Mouse (Mus musculus) liver, embryonic 13.5 days (tissue): ENCODE results near the gene Myadm. TPM values are rescaled to one million over a fixed set of nuclear protein-coding genes. Genes with fewer than 3 reads are reported as not detected.
A peak's percentile ranks its signal among the peaks of the same experiment; 100 is the strongest.

Experiments
- ATAC-seq: fragments of 200-750 bp; cut with Nextera tagmentation; 2 replicates; pipeline ENCODE4 v1.8.0; 2017; ENCODE audit warnings: low read depth, mild to moderate bottlenecking, moderate number of reproducible peaks, moderate library complexity
- DNase-seq: peaks from one replicate; pipeline ENCODE4 v3.0.0; 2022
- H3K27ac ChIP-seq: fragments of 300-500 bp; sonication (generic); 2 replicates; pipeline ENCODE4 v1.5.1; 2015; ENCODE audit warnings: moderate library complexity, mild to moderate bottlenecking, inconsistent platforms
- H3K27me3 ChIP-seq: fragments of 300-500 bp; sonication (generic); 2 replicates; pipeline ENCODE4 v1.6.1; 2015; ENCODE audit warnings: mild to moderate bottlenecking, inconsistent platforms
- H3K36me3 ChIP-seq: fragments of 300-500 bp; sonication (generic); 2 replicates; pipeline ENCODE4 v1.6.1; 2015; ENCODE audit warnings: mild to moderate bottlenecking, inconsistent platforms
- H3K4me1 ChIP-seq: fragments of 300-500 bp; sonication (generic); replicated peaks from 2 replicates; pipeline ENCODE4 v1.6.1; 2015; ENCODE audit warnings: inconsistent platforms
- H3K4me2 ChIP-seq: fragments of 300-500 bp; sonication (generic); 2 replicates; pipeline ENCODE4 v1.6.1; 2015; ENCODE audit warnings: inconsistent platforms, mild to moderate bottlenecking, moderate library complexity
- H3K4me3 ChIP-seq: fragments of 300-500 bp; sonication (generic); replicated peaks from 2 replicates; pipeline ENCODE4 v1.5.1; 2015; ENCODE audit warnings: mild to moderate bottlenecking, inconsistent platforms
- H3K9ac ChIP-seq: fragments of 300-500 bp; sonication (generic); 2 replicates; pipeline ENCODE4 v1.6.1; 2015; ENCODE audit warnings: mild to moderate bottlenecking, inconsistent platforms
- H3K9me3 ChIP-seq: fragments of 300-500 bp; sonication (generic); replicated peaks from 2 replicates; pipeline ENCODE4 v1.6.1; 2016; ENCODE audit warnings: inconsistent platforms
- WGBS: fragments of 180-500 bp; shearing (Covaris S2); methylation state at CpG from one replicate; pipeline ENCODE4 v1.1.7; 2015; ENCODE audit not compliant: insufficient replicate concordance; 5-methylcytosine and 5-hydroxymethylcytosine counted together
- polyA plus RNA-seq: library from polyadenylated mRNA; unstranded; fragments of >200 nt; fragmentation: Nextera tagmentation; extraction: Ambion mirVana; gene quantifications from 2 replicates; pipeline ENCODE4 v1.2.1, GENCODE M21; 2015

Gene Myadm
- polyA plus RNA-seq, 1 experiment from 2014 or later, result 13.5 TPM

DNA sequence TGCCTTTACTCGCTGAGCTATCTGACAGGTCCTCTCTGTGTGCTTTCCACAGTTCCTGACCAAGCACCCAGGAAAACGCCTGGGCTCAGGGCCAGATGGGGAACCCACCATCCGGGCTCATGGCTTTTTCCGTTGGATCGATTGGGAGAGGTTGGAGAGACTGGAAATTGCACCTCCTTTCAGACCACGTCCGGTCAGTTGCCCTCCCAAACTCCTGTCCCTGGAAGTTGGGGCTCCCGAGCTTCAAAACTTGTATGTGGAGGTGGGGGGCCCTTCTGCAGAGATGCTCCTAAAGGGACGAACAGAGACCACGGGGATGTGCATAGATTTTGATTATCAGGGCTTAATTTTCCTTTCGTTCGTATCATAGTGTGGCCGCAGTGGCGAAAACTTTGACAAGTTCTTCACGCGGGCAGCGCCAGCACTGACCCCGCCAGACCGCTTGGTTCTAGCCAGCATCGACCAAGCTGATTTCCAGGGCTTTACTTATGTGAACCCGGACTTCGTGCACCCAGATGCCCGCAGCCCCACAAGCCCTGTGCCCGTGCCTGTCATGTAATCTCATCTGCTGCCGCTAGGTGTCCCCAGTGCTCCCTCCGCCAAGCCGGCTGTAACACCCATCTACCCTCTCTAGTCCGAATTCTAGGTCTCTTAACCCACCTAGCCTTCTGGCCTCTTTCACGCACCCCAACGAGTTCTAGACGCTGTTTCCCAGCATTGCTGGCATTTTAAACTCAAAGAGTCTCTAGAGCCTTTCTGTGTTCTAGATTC lies 41.1 kb downstream of the Myadm start:
- Histone ChIP-seq H3K27me3 (peaks cover 47% of the 10 kb centered on the region), H3K4me1 (no peaks in the 10 kb centered on the region), H3K27ac (no peak overlapping the region), H3K36me3 (no peaks in the 10 kb centered on the region), H3K4me3 (no peak overlapping the region), H3K9me3 (no peaks in the 10 kb centered on the region), H3K4me2 (no peak overlapping the region), H3K9ac (no peak overlapping the region)
- peak; percentile 10 for DNase-seq
- ATAC-seq, result no peak
- 14% methylated on average over 31 of the region's 31 CpGs for WGBS

- H3K4me1 ChIP-seq, result no peaks in the 10 kb centered on the region
- DNase-seq (no peak), ATAC-seq (no peak)
- peaks cover 52% of the 10 kb centered on the region for H3K27me3 ChIP-seq
- H3K9me3 ChIP-seq, result no peaks in the 10 kb centered on the region
- H3K4me3 ChIP-seq, result no peak overlapping the region
- no peak overlapping the region for H3K4me2 ChIP-seq
- 43% methylated on average over 6 of the region's 6 CpGs for WGBS
- H3K9ac ChIP-seq, result no peak overlapping the region
- H3K36me3 ChIP-seq, result no peaks in the 10 kb centered on the region
- H3K27ac ChIP-seq, result no peak overlapping the region
Measured at GRCm38 (mm10) chr7:3331171-3331570, 42.3 kb downstream of the Myadm start.

GRCm38 (mm10) chr7:3331581-3332223 lies 42.8 kb downstream of the Myadm start:
- no peaks in the 10 kb centered on the region for H3K4me1 ChIP-seq
- H3K36me3 ChIP-seq, result no peaks in the 10 kb centered on the region
- no peak for DNase-seq
- peaks cover 54% of the 10 kb centered on the region for H3K27me3 ChIP-seq
- peak; percentile 31; the same call in 1 of the 2 replicates for ATAC-seq
- H3K4me3 ChIP-seq, result 0 out of 2 replicates have a peak overlapping the region, but pooled peaks have one; percentile 6
- WGBS, result 1% methylated on average over 26 of the region's 27 CpGs
- H3K4me2 ChIP-seq, result peak overlapping the region; percentile 41
- H3K27ac ChIP-seq, result no peak overlapping the region
- H3K9ac ChIP-seq, result no peak overlapping the region
- H3K9me3 ChIP-seq, result no peaks in the 10 kb centered on the region

DNA sequence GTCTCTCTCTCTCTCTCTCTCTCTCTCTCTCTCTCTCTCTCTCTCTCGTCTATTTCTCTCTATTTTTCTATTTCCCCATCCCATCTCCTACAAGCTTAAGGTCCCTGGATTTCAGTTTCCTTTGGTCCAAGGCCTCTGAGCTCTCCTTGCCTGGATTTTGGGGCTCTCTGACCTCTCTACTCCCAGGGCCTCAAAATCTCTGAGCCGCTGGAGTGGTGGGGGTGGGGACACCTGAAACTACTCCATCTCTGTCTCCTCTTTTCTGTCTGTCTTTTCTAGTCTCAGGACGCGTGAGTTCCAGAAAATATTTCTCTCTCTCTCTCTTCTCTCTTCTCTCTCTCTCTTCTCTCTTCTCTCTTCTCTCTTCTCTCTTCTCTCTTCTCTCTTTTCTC lies 43.3 kb downstream of the Myadm start:
- H3K4me3 ChIP-seq, result 0 out of 2 replicates have a peak overlapping the region, but pooled peaks have one; percentile 6
- H3K27me3 ChIP-seq, result peaks cover 54% of the 10 kb centered on the region
- ATAC-seq (no peak), DNase-seq (no peak)
- no peak overlapping the region for H3K9ac ChIP-seq
- WGBS, result 0% methylated on average over 4 of the region's 4 CpGs
- no peaks in the 10 kb centered on the region for H3K36me3 ChIP-seq
- no peaks in the 10 kb centered on the region for H3K4me1 ChIP-seq
- no peak overlapping the region for H3K27ac ChIP-seq
- no peaks in the 10 kb centered on the region for H3K9me3 ChIP-seq
- H3K4me2 ChIP-seq, result peak overlapping the region; percentile 41

- no peak for DNase-seq
- H3K27ac ChIP-seq, result no peak within 1 kb of the TSS
- H3K4me3 ChIP-seq, result peak within 1 kb of the TSS; percentile 19; the same call in 1 of the 2 replicates
- H3K9me3 ChIP-seq, result no peaks in the 10 kb centered on the region
- H3K9ac ChIP-seq, result no peak within 1 kb of the TSS
- 3% methylated on average over 65 of the region's 65 CpGs for WGBS
- H3K27me3 ChIP-seq, result peaks cover 54% of the 10 kb centered on the region
- no peak for ATAC-seq
- no peaks in the 10 kb centered on the region for H3K36me3 ChIP-seq
- no peaks in the 10 kb centered on the region for H3K4me1 ChIP-seq
- peak within 1 kb of the TSS; percentile 41 for H3K4me2 ChIP-seq
Measured at GRCm38 (mm10) chr7:3332619-3333521, 44.0 kb downstream of the Myadm start, which contains the start of gene Cacng7. Gene Cacng7, plus strand, starts transcription at chr7:3332955.

- Histone ChIP-seq H3K4me2 (no peak overlapping the region), H3K9ac (no peak overlapping the region), H3K4me1 (no peaks in the 10 kb centered on the region), H3K27ac (no peak overlapping the region), H3K36me3 (no peaks in the 10 kb centered on the region), H3K27me3 (peaks cover 54% of the 10 kb centered on the region), H3K4me3 (no peak overlapping the region), H3K9me3 (no peaks in the 10 kb centered on the region)
- ATAC-seq (no peak), DNase-seq (no peak)
- 11% methylated on average over 5 of the region's 5 CpGs for WGBS
Measured at GRCm38 (mm10) chr7:3333542-3333941, 44.7 kb downstream of the Myadm start.

GRCm38 (mm10) chr7:3336412-3336811 lies 47.5 kb downstream of the Myadm start:
- Histone ChIP-seq H3K9me3 (no peaks in the 10 kb centered on the region), H3K27me3 (peaks cover 40% of the 10 kb centered on the region), H3K4me1 (no peaks in the 10 kb centered on the region), H3K9ac (no peak overlapping the region), H3K4me2 (no peak overlapping the region), H3K36me3 (no peaks in the 10 kb centered on the region), H3K27ac (no peak overlapping the region), H3K4me3 (no peak overlapping the region)
- ATAC-seq, result no peak
- 46% methylated on average over 16 of the region's 17 CpGs for WGBS
- DNase-seq, result no peak

GRCm38 (mm10) chr7:3338286-3338935 lies 49.5 kb downstream of the Myadm start:
- Histone ChIP-seq H3K4me2 (no peak overlapping the region), H3K27me3 (peaks cover 20% of the 10 kb centered on the region), H3K9ac (no peak overlapping the region), H3K27ac (no peak overlapping the region), H3K9me3 (no peaks in the 10 kb centered on the region), H3K36me3 (no peaks in the 10 kb centered on the region), H3K4me1 (no peaks in the 10 kb centered on the region), H3K4me3 (no peak overlapping the region)
- 44% methylated on average over 11 of the region's 11 CpGs for WGBS
- ATAC-seq, result no peak
- DNase-seq, result no peak

DNA sequence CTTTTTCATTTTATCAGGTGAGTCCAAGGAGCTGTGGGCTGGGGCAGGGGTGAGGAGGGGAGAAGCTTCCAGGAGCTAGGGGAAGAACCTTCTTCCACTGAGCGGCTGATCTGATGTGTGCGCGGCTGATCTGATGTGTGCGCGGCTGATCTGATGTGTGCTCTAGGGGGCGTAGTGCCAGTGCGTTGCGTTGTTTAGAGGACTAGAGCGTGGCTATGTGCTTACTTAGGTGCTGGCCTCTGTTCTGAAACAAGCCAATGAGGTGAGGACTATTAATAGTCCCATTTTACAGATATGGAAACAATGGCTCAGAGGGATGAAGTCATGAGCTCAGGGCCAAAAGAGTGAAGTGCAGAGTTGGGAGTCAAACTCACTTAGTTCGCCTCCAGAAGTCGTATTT lies 50.1 kb downstream of the Myadm start:
- Histone ChIP-seq H3K36me3 (no peaks in the 10 kb centered on the region), H3K27me3 (peaks cover 14% of the 10 kb centered on the region), H3K27ac (no peak overlapping the region), H3K9ac (no peak overlapping the region), H3K4me2 (no peak overlapping the region), H3K4me3 (no peak overlapping the region), H3K4me1 (no peaks in the 10 kb centered on the region), H3K9me3 (no peaks in the 10 kb centered on the region)
- DNase-seq (no peak), ATAC-seq (no peak)
- 69% methylated on average over 11 of the region's 11 CpGs for WGBS

- ATAC-seq, result no peak
- Histone ChIP-seq H3K9ac (no peak overlapping the region), H3K27me3 (no peaks in the 10 kb centered on the region), H3K36me3 (no peaks in the 10 kb centered on the region), H3K4me1 (no peaks in the 10 kb centered on the region), H3K9me3 (no peaks in the 10 kb centered on the region), H3K4me2 (no peak overlapping the region), H3K4me3 (no peak overlapping the region), H3K27ac (no peak overlapping the region)
- DNase-seq, result no peak
- 42% methylated on average over 3 of the region's 3 CpGs for WGBS
Measured at GRCm38 (mm10) chr7:3343861-3344260, 55.0 kb downstream of the Myadm start.

DNA sequence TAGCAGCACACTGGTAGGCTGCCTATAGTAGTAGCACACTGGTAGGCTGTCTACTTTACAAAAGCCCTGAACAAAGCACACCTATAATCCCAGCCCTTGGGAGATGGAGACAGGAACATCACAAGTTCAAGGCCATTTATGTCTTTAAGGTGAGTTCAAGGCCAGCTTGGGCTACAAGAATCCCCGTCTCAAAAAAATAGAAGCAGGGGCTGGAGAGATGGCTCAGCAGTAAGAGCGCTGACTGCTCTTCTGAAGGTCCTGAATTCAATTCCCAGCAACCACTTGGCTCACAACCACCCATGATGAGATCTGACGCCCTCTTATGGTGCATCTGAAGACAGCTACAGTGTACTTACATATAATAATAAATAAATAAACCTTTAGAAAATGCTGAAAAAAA lies 56.4 kb downstream of the Myadm start:
- ATAC-seq (no peak), DNase-seq (no peak)
- no peak overlapping the region for H3K4me2 ChIP-seq
- no peak overlapping the region for H3K4me3 ChIP-seq
- no peak overlapping the region for H3K9ac ChIP-seq
- no peaks in the 10 kb centered on the region for H3K27me3 ChIP-seq
- 52% methylated on average over 3 of the region's 3 CpGs for WGBS
- H3K9me3 ChIP-seq, result no peaks in the 10 kb centered on the region
- no peak overlapping the region for H3K27ac ChIP-seq
- H3K4me1 ChIP-seq, result no peaks in the 10 kb centered on the region
- no peaks in the 10 kb centered on the region for H3K36me3 ChIP-seq
